Mouse (Mus musculus) thymus, adult 2 months (tissue): ENCODE measurements at regions not wholly inside any gene's neighbourhood (a gene's known extent, or its start where the extent isn't known, plus 50 kb on each side); places are given as distances from the start of the nearest gene placed in this dataset.

Experiments
- CTCF ChIP-seq: fragments of 200-500 bp; IDR thresholded peaks from 2 replicates; pipeline ENCODE4 v1.5.1; 2012; ENCODE audit warnings: mild to moderate bottlenecking, control low read depth, low read length, moderate library complexity, borderline replicate concordance; ENCODE audit not compliant: control insufficient read depth, poor library complexity, insufficient read depth; ENCODE audit errors: extremely low read depth
- POLR2A ChIP-seq: fragments of 200-500 bp; IDR thresholded peaks from 2 replicates; pipeline ENCODE4 v1.6.1; 2012; ENCODE audit warnings: mild to moderate bottlenecking, low read length, control low read depth, moderate library complexity; ENCODE audit not compliant: control insufficient read depth, poor library complexity, insufficient read depth; ENCODE audit errors: extremely low read depth

DNA sequence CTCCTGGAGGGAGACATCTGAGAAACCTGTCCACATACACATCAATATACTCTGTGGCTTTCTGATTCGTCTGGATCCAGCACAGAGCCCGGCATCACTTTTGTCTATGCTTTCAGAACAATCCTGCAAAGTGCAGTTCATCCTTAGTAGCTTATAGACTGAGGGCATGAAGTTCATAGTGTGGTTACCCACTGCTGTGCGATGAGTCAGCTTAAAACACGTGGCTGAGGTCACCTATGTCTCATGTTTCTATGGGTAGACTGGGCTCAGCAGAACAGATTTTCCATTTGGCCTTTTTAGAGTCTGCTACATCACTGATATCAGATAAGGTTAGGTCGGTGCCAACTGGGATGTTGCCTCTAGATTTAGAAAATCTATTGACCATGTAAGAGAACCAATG, 126.8 kb upstream of the Nudt7 start:
- TF ChIP-seq CTCF (no peak), POLR2A (no peak)
